Mouse (Mus musculus): Measurements from ENCODE around the gene Fam180a. TPM values are rescaled to one million over a fixed set of nuclear protein-coding genes. Genes with fewer than 3 reads are reported as not detected.
"Not testable (repeated sequence)": the region's sequence is repeated elsewhere in the genome, so short reads cannot be mapped to it uniquely, and the experiment has no call there.

Fam180a gene
- polyA plus RNA-seq (2016; fragmentation: Nextera tagmentation; extraction: Ambion mirVana), result not detected in 2 replicates

- no peaks in the 10 kb centered on the region for H3K27me3 ChIP-seq (ENCODE audit: low read depth, poor library complexity, severe bottlenecking)
- H3K9me3 ChIP-seq (replicated peaks), result no peaks in the 10 kb centered on the region
- peaks cover 2% of the 10 kb centered on the region; the same call in 1 of the 2 replicates for H3K4me1 ChIP-seq
- no peak within 1 kb of the TSS for H3K27ac ChIP-seq (replicated peaks)
- WGBS, result 93% methylated on average over 9 of the region's 9 CpGs
- no peak within 1 kb of the TSS for H3K4me3 ChIP-seq
- DNase-seq (ENCODE audit: low spot score), result no peak
- no peaks in the 10 kb centered on the region for H3K36me3 ChIP-seq
Observed at GRCm38 (mm10) chr6:35326111-35326515, at the start of gene Fam180a. TSS of gene Fam180a (minus strand) at chr6:35326141.

- 94% methylated on average over 10 of the region's 10 CpGs for WGBS
- Histone ChIP-seq H3K4me3 (no peak overlapping the region), H3K9me3 (replicated peaks) (no peaks in the 10 kb centered on the region), H3K27ac (replicated peaks) (no peak overlapping the region), H3K27me3 (ENCODE audit: low read depth, poor library complexity, severe bottlenecking) (no peaks in the 10 kb centered on the region), H3K4me1 (no peaks in the 10 kb centered on the region), H3K36me3 (no peaks in the 10 kb centered on the region)
- no peak for DNase-seq (ENCODE audit: low spot score)
Observed at GRCm38 (mm10) chr6:35374052-35374451, 48.1 kb upstream of the Fam180a start.

GRCm38 (mm10) chr6:35370356-35370755 lies 44.4 kb upstream of the Fam180a start:
- Histone ChIP-seq H3K36me3 (no peaks in the 10 kb centered on the region), H3K27ac (replicated peaks) (no peak overlapping the region), H3K27me3 (ENCODE audit: low read depth, poor library complexity, severe bottlenecking) (no peaks in the 10 kb centered on the region), H3K4me3 (no peak overlapping the region), H3K4me1 (no peaks in the 10 kb centered on the region), H3K9me3 (replicated peaks) (no peaks in the 10 kb centered on the region)
- no peak for DNase-seq (ENCODE audit: low spot score)
- WGBS, result 96% methylated on average over 7 of the region's 7 CpGs

GRCm38 (mm10) chr6:35369578-35370282 lies 43.8 kb upstream of the Fam180a start:
- H3K4me1 ChIP-seq; H3K9me3 ChIP-seq (replicated peaks); DNase-seq (ENCODE audit: low spot score); H3K4me3 ChIP-seq; H3K27ac ChIP-seq (replicated peaks); H3K36me3 ChIP-seq; H3K27me3 ChIP-seq (ENCODE audit: low read depth, poor library complexity, severe bottlenecking): not testable (repeated sequence)
- 90% methylated on average over 18 of the region's 18 CpGs for WGBS

GRCm38 (mm10) chr6:35362596-35362995 lies 36.7 kb upstream of the Fam180a start:
- H3K9me3 ChIP-seq (replicated peaks), result no peaks in the 10 kb centered on the region
- WGBS, result 74% methylated on average over 9 of the region's 9 CpGs
- no peak overlapping the region for H3K27ac ChIP-seq (replicated peaks)
- H3K36me3 ChIP-seq, result no peaks in the 10 kb centered on the region
- DNase-seq (ENCODE audit: low spot score), result no peak
- no peaks in the 10 kb centered on the region for H3K27me3 ChIP-seq (ENCODE audit: low read depth, poor library complexity, severe bottlenecking)
- no peaks in the 10 kb centered on the region for H3K4me1 ChIP-seq
- no peak overlapping the region for H3K4me3 ChIP-seq

- 91% methylated on average over 3 of the region's 3 CpGs for WGBS
- H3K4me1 ChIP-seq, result peaks cover 21% of the 10 kb centered on the region
- H3K27me3 ChIP-seq (ENCODE audit: low read depth, poor library complexity, severe bottlenecking), result no peaks in the 10 kb centered on the region
- DNase-seq (ENCODE audit: low spot score), result no peak
- H3K4me3 ChIP-seq, result no peak overlapping the region
- no peaks in the 10 kb centered on the region for H3K36me3 ChIP-seq
- 0 out of 2 replicates have a peak overlapping the region, but pooled peaks have one; percentile 65 for H3K27ac ChIP-seq (replicated peaks)
- no peaks in the 10 kb centered on the region for H3K9me3 ChIP-seq (replicated peaks)
Observed at GRCm38 (mm10) chr6:35355320-35355719, 29.4 kb upstream of the Fam180a start.

- Histone ChIP-seq H3K4me1 (peaks cover 21% of the 10 kb centered on the region), H3K9me3 (replicated peaks) (no peaks in the 10 kb centered on the region), H3K27me3 (ENCODE audit: low read depth, poor library complexity, severe bottlenecking) (no peaks in the 10 kb centered on the region), H3K27ac (replicated peaks) (peak overlapping the region; percentile 65; the same call in 1 of the 2 replicates), H3K4me3 (peak overlapping the region; percentile 34), H3K36me3 (no peaks in the 10 kb centered on the region)
- WGBS, result 14% methylated on average over 6 of the region's 6 CpGs
- DNase-seq (ENCODE audit: low spot score), result peak; percentile 36
Observed at GRCm38 (mm10) chr6:35354622-35354998, 28.7 kb upstream of the Fam180a start.

GRCm38 (mm10) chr6:35353846-35354621 lies 28.1 kb upstream of the Fam180a start:
- no peaks in the 10 kb centered on the region for H3K36me3 ChIP-seq
- no peaks in the 10 kb centered on the region for H3K9me3 ChIP-seq (replicated peaks)
- H3K4me1 ChIP-seq, result peaks cover 21% of the 10 kb centered on the region
- 13% methylated on average over 17 of the region's 18 CpGs for WGBS
- H3K27me3 ChIP-seq (ENCODE audit: low read depth, poor library complexity, severe bottlenecking), result no peaks in the 10 kb centered on the region
- peak overlapping the region; percentile 65; the same call in 1 of the 2 replicates for H3K27ac ChIP-seq (replicated peaks)
- peak overlapping the region; percentile 34 for H3K4me3 ChIP-seq
- peak; percentile 40 for DNase-seq (ENCODE audit: low spot score)

GRCm38 (mm10) chr6:35353416-35353815 lies 27.5 kb upstream of the Fam180a start:
- H3K27ac ChIP-seq (replicated peaks), result peak overlapping the region; percentile 65; the same call in 1 of the 2 replicates
- 55% methylated on average over 5 of the region's 5 CpGs for WGBS

GRCm38 (mm10) chr6:35352867-35353266 lies 26.9 kb upstream of the Fam180a start:
- H3K27ac ChIP-seq (replicated peaks), result no peak overlapping the region

More at GRCm38 (mm10) chr6:35353416-35353815, 27.5 kb upstream of the Fam180a start:
- Histone ChIP-seq H3K4me3 (no peak overlapping the region; the same call in 1 of the 2 replicates), H3K36me3 (no peaks in the 10 kb centered on the region), H3K9me3 (replicated peaks) (no peaks in the 10 kb centered on the region), H3K27me3 (ENCODE audit: low read depth, poor library complexity, severe bottlenecking) (no peaks in the 10 kb centered on the region), H3K4me1 (peaks cover 21% of the 10 kb centered on the region)
- DNase-seq (ENCODE audit: low spot score), result no peak

GRCm38 (mm10) chr6:35351826-35352225 lies 25.9 kb upstream of the Fam180a start:
- WGBS, result 90% methylated on average over 3 of the region's 3 CpGs
- no peak for DNase-seq (ENCODE audit: low spot score)

More at GRCm38 (mm10) chr6:35352867-35353266, 26.9 kb upstream of the Fam180a start:
- Histone ChIP-seq H3K27me3 (ENCODE audit: low read depth, poor library complexity, severe bottlenecking) (no peaks in the 10 kb centered on the region), H3K4me1 (peaks cover 21% of the 10 kb centered on the region), H3K4me3 (no peak overlapping the region), H3K36me3 (no peaks in the 10 kb centered on the region), H3K9me3 (replicated peaks) (no peaks in the 10 kb centered on the region)
- no peak for DNase-seq (ENCODE audit: low spot score)
- WGBS, result 90% methylated on average over 8 of the region's 8 CpGs

GRCm38 (mm10) chr6:35349784-35350183 lies 23.8 kb upstream of the Fam180a start:
- H3K4me3 ChIP-seq, result no peak overlapping the region
- H3K4me1 ChIP-seq, result peaks cover 18% of the 10 kb centered on the region
- H3K27me3 ChIP-seq (ENCODE audit: low read depth, poor library complexity, severe bottlenecking), result no peaks in the 10 kb centered on the region
- DNase-seq (ENCODE audit: low spot score), result no peak
- H3K9me3 ChIP-seq (replicated peaks), result no peaks in the 10 kb centered on the region
- 81% methylated on average over 7 of the region's 7 CpGs for WGBS
- no peaks in the 10 kb centered on the region for H3K36me3 ChIP-seq
- no peak overlapping the region for H3K27ac ChIP-seq (replicated peaks)

More at GRCm38 (mm10) chr6:35351826-35352225, 25.9 kb upstream of the Fam180a start:
- no peak overlapping the region for H3K27ac ChIP-seq (replicated peaks)
- no peak overlapping the region for H3K4me3 ChIP-seq
- H3K36me3 ChIP-seq, result no peaks in the 10 kb centered on the region
- peaks cover 21% of the 10 kb centered on the region for H3K4me1 ChIP-seq
- no peaks in the 10 kb centered on the region for H3K9me3 ChIP-seq (replicated peaks)
- no peaks in the 10 kb centered on the region for H3K27me3 ChIP-seq (ENCODE audit: low read depth, poor library complexity, severe bottlenecking)

GRCm38 (mm10) chr6:35338640-35339039 lies 12.7 kb upstream of the Fam180a start:
- Histone ChIP-seq H3K27ac (replicated peaks) (peak overlapping the region; percentile 39), H3K4me1 (peaks cover 19% of the 10 kb centered on the region), H3K36me3 (no peaks in the 10 kb centered on the region), H3K27me3 (ENCODE audit: low read depth, poor library complexity, severe bottlenecking) (no peaks in the 10 kb centered on the region), H3K9me3 (replicated peaks) (no peaks in the 10 kb centered on the region), H3K4me3 (no peak overlapping the region)
- no peak for DNase-seq (ENCODE audit: low spot score)
- WGBS, result 9% methylated on average over 3 of the region's 3 CpGs

All from midbrain, embryonic 10.5 days (tissue).